Mouse (Mus musculus): Measurements from ENCODE around the gene Slc15a2. TPM values are rescaled to one million over a fixed set of nuclear protein-coding genes. Genes with fewer than 3 reads are reported as not detected.
A peak's percentile ranks its signal among the peaks of the same experiment; 100 is the strongest.

Slc15a2 gene
- polyA plus RNA-seq, 1 experiment, result not detected

- H3K36me3 ChIP-seq (replicated peaks; ENCODE audit: low read length), result no peaks in the 10 kb centered on the region
- TF ChIP-seq GATA1 (IDR thresholded peaks at IDR 0.05; ENCODE audit: borderline replicate concordance, low read length), result no peak
- TF ChIP-seq FLI1 (IDR thresholded peaks at IDR 0.05; ENCODE audit: low read length), result no peak
Observed at GRCm38 (mm10) chr16:36733827-36734226, 50.9 kb downstream of the Slc15a2 start.

GRCm38 (mm10) chr16:36732572-36732971 is 52.2 kb downstream of the Slc15a2 start:
- TF ChIP-seq GATA1 (IDR thresholded peaks at IDR 0.05; ENCODE audit: borderline replicate concordance, low read length) (no peak), FLI1 (IDR thresholded peaks at IDR 0.05; ENCODE audit: low read length) (no peak)
- H3K36me3 ChIP-seq (replicated peaks; ENCODE audit: low read length), result no peaks in the 10 kb centered on the region
- H3K4me1 ChIP-seq, result no peaks in the 10 kb centered on the region
- H3K9me3 ChIP-seq, result no peaks in the 10 kb centered on the region
- H3K27me3 ChIP-seq (replicated peaks), result no peaks in the 10 kb centered on the region
- H3K4me3 ChIP-seq (replicated peaks), result no peak overlapping the region

More at GRCm38 (mm10) chr16:36733827-36734226, 50.9 kb downstream of the Slc15a2 start:
- Histone ChIP-seq H3K9me3 (no peaks in the 10 kb centered on the region), H3K4me1 (no peaks in the 10 kb centered on the region), H3K27me3 (replicated peaks) (no peaks in the 10 kb centered on the region), H3K4me3 (replicated peaks) (no peak overlapping the region)

DNA sequence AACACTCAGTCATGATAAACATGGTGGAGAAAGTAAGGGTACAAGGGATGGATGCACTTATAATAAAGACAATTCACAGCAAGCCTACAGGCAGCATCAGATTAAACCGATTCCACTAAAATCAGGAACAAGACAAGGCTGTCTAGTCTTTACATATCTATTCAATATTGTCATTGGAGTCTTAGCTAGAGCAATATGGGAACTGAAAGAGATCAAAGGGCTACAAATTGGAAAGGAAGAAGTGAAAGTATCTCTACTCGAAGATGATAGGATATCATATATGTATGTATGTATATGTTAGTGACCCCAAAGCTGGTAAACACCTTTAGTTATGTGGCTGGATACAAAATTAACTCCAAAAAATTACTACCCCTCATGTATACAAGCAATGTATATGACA is 55.8 kb downstream of the Slc15a2 start:
- Histone ChIP-seq H3K36me3 (replicated peaks; ENCODE audit: low read length) (no peaks in the 10 kb centered on the region), H3K4me3 (replicated peaks) (no peak overlapping the region), H3K27me3 (replicated peaks) (peaks cover 5% of the 10 kb centered on the region), H3K4me1 (no peaks in the 10 kb centered on the region), H3K9me3 (no peaks in the 10 kb centered on the region)
- TF ChIP-seq FLI1 (IDR thresholded peaks at IDR 0.05; ENCODE audit: low read length), result no peak
- TF ChIP-seq GATA1 (IDR thresholded peaks at IDR 0.05; ENCODE audit: borderline replicate concordance, low read length), result no peak

DNA sequence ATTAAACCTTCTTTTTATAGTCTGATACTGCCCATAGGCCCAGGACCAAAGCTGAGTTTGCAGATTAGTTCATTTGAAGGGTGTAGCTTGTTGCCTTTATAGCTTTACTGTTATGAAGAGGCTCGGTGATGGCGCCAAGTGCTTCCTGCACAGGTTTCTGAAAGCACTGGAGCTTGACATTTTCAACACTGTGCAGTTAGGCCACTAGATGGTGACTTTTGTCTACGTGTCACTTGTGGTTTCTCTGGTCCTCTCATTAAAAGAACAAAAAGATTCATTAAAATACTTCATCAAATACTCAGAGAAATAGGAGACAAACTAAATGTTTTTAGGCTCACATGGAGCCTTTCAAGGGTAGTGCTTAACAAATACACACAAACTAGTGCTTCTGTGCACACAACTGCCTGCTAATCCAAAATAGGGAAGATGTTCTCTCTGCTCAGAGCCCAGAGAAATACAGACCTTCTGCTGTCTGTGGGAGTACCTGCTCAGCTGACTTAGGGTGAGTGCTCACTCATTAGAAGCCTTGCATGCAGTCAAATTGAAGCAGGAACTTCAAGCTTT is 60.8 kb downstream of the Slc15a2 start:
- H3K4me3 ChIP-seq (replicated peaks), result no peak overlapping the region
- peaks cover 20% of the 10 kb centered on the region for H3K4me1 ChIP-seq
- peaks cover 41% of the 10 kb centered on the region for H3K27me3 ChIP-seq (replicated peaks)
- H3K36me3 ChIP-seq (replicated peaks; ENCODE audit: low read length), result no peaks in the 10 kb centered on the region
- TF ChIP-seq FLI1 (IDR thresholded peaks at IDR 0.05; ENCODE audit: low read length) (no peak), GATA1 (IDR thresholded peaks at IDR 0.05; ENCODE audit: borderline replicate concordance, low read length) (no peak)
- no peaks in the 10 kb centered on the region for H3K9me3 ChIP-seq

GRCm38 (mm10) chr16:36722739-36723138 is 62.0 kb downstream of the Slc15a2 start:
- H3K4me1 ChIP-seq, result peaks cover 20% of the 10 kb centered on the region
- H3K27me3 ChIP-seq (replicated peaks), result peaks cover 46% of the 10 kb centered on the region
- no peaks in the 10 kb centered on the region for H3K36me3 ChIP-seq (replicated peaks; ENCODE audit: low read length)
- TF ChIP-seq GATA1 (IDR thresholded peaks at IDR 0.05; ENCODE audit: borderline replicate concordance, low read length), result no peak
- TF ChIP-seq FLI1 (IDR thresholded peaks at IDR 0.05; ENCODE audit: low read length), result no peak
- H3K9me3 ChIP-seq, result no peaks in the 10 kb centered on the region
- H3K4me3 ChIP-seq (replicated peaks), result no peak overlapping the region

- H3K36me3 ChIP-seq (replicated peaks; ENCODE audit: low read length), result no peaks in the 10 kb centered on the region
- H3K9me3 ChIP-seq, result no peaks in the 10 kb centered on the region
- TF ChIP-seq FLI1 (IDR thresholded peaks at IDR 0.05; ENCODE audit: low read length) (no peak), GATA1 (IDR thresholded peaks at IDR 0.05; ENCODE audit: borderline replicate concordance, low read length) (no peak)
Observed at GRCm38 (mm10) chr16:36720194-36721055, 64.3 kb downstream of the Slc15a2 start.

DNA sequence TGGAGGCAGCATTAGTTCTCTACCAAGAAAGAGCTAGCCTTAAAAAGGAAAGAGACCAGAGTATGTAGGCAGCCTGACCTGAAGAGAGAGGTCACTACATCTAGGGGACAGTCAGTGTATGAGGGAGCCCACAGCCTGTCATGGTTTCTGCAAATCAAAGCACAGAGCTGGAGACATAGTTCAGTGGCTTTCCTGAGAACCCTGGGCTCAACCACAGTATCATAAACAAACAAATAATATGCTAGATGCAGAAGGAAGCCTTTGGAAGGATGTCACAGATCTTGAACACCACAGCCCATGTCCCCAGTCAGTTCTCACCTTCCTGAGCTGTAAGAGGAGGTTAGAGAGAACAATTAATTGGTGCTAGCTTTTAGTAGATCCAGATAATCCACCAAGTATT is 66.1 kb downstream of the Slc15a2 start:
- no peak overlapping the region for H3K4me3 ChIP-seq (replicated peaks)
- peaks cover 23% of the 10 kb centered on the region for H3K4me1 ChIP-seq
- no peaks in the 10 kb centered on the region for H3K9me3 ChIP-seq
- H3K36me3 ChIP-seq (replicated peaks; ENCODE audit: low read length), result no peaks in the 10 kb centered on the region
- H3K27me3 ChIP-seq (replicated peaks), result peaks cover 56% of the 10 kb centered on the region
- no peak for TF ChIP-seq GATA1 (IDR thresholded peaks at IDR 0.05; ENCODE audit: borderline replicate concordance, low read length)
- no peak for TF ChIP-seq FLI1 (IDR thresholded peaks at IDR 0.05; ENCODE audit: low read length)

More at GRCm38 (mm10) chr16:36720194-36721055, 64.3 kb downstream of the Slc15a2 start:
- peak overlapping the region; percentile 68 for H3K4me3 ChIP-seq (replicated peaks)
- H3K27me3 ChIP-seq (replicated peaks), result peaks cover 59% of the 10 kb centered on the region
- H3K4me1 ChIP-seq, result peaks cover 20% of the 10 kb centered on the region

DNA sequence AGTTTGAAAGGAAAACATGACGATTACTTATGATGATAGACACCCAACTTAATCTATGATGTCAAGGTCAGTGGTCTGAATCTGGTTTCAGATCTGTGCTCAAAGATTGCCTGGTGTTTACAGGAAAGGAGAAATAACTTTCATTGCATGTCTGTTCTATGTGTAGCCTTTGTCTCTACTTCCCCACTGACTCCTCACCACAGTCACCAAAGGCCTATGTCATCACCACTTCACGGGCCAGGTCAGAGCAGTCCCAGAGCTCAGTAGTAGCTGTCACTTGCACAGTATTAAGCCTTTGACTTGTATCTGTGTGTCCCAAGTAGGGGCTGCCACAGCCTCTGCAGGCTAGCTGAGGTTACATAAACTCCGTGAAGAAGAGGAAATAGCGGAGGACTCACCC is 67.3 kb downstream of the Slc15a2 start:
- Histone ChIP-seq H3K27me3 (replicated peaks) (peaks cover 49% of the 10 kb centered on the region), H3K9me3 (no peaks in the 10 kb centered on the region), H3K36me3 (replicated peaks; ENCODE audit: low read length) (no peaks in the 10 kb centered on the region), H3K4me3 (replicated peaks) (no peak overlapping the region), H3K4me1 (peaks cover 19% of the 10 kb centered on the region)
- TF ChIP-seq FLI1 (IDR thresholded peaks at IDR 0.05; ENCODE audit: low read length) (no peak), GATA1 (IDR thresholded peaks at IDR 0.05; ENCODE audit: borderline replicate concordance, low read length) (no peak)

GRCm38 (mm10) chr16:36711760-36712159 is 73.0 kb downstream of the Slc15a2 start:
- peaks cover 8% of the 10 kb centered on the region for H3K9me3 ChIP-seq
- 0 out of 2 replicates have a peak, but pooled peaks cover 3% of the 10 kb centered on the region for H3K4me1 ChIP-seq
- peaks cover 20% of the 10 kb centered on the region for H3K27me3 ChIP-seq (replicated peaks)
- H3K4me3 ChIP-seq (replicated peaks), result no peak overlapping the region
- no peak for TF ChIP-seq GATA1 (IDR thresholded peaks at IDR 0.05; ENCODE audit: borderline replicate concordance, low read length)
- no peak for TF ChIP-seq FLI1 (IDR thresholded peaks at IDR 0.05; ENCODE audit: low read length)
- H3K36me3 ChIP-seq (replicated peaks; ENCODE audit: low read length), result no peaks in the 10 kb centered on the region

DNA sequence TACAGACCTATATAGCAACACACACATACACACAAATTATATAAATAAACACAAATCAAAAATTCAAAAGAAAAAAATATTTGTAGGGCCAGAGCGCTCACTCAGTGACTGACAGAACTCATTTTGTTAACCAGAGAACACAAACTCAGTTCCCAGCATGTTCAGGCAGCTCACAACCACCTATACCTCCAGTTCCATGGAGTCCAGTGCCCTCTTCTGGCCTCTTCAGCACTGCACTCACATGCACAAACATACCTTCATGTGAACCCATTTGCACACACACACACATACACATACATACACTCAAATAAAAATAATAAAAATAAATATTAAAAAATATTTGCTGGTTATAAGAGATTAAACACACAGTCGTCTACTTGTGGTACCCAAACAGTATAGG is 74.0 kb downstream of the Slc15a2 start:
- H3K4me1 ChIP-seq, result 0 out of 2 replicates have a peak, but pooled peaks cover 3% of the 10 kb centered on the region

More for the DNA sequence above, 74.0 kb downstream of the Slc15a2 start:
- TF ChIP-seq GATA1 (IDR thresholded peaks at IDR 0.05; ENCODE audit: borderline replicate concordance, low read length), result no peak
- no peak for TF ChIP-seq FLI1 (IDR thresholded peaks at IDR 0.05; ENCODE audit: low read length)
- H3K36me3 ChIP-seq (replicated peaks; ENCODE audit: low read length), result no peaks in the 10 kb centered on the region
- no peak overlapping the region for H3K4me3 ChIP-seq (replicated peaks)
- H3K27me3 ChIP-seq (replicated peaks), result peaks cover 14% of the 10 kb centered on the region
- H3K9me3 ChIP-seq, result peaks cover 11% of the 10 kb centered on the region
